Mouse (Mus musculus) hematopoietic stem cell, adult 5-6 weeks (primary cell): ENCODE data around the gene Il2rb. TPM values are rescaled to one million over a fixed set of nuclear protein-coding genes. Genes with fewer than 3 reads are reported as not detected.

ENCODE experiments used
- ATAC-seq, 2 experiments: fragments of 125-278 bp in 1 of 2; replicated peaks in 1 of 2; 2 replicates each; pipeline ENCODE4 v1.8.0; 2016 to 2017; ENCODE audit warnings: inconsistent platforms in 2 of 2, mild to moderate bottlenecking in 2 of 2, moderate number of reproducible peaks in 2 of 2, low read depth in 1 of 2, moderate TSS enrichment in 1 of 2; ENCODE audit not compliant: low FRiP score in 2 of 2, poor library complexity in 2 of 2, severe bottlenecking in 2 of 2, insufficient read depth in 1 of 2, low TSS enrichment in 1 of 2
- total RNA-seq: library from RNA; stranded (forward); fragments of 172-1452, 232-1000 nt; gene quantifications from 2 replicates; pipeline ENCODE4 v1.2.3, GENCODE M21; 2017

Gene Il2rb
- total RNA-seq, 1 experiment from 2014 or later, result 2.6 TPM

DNA sequence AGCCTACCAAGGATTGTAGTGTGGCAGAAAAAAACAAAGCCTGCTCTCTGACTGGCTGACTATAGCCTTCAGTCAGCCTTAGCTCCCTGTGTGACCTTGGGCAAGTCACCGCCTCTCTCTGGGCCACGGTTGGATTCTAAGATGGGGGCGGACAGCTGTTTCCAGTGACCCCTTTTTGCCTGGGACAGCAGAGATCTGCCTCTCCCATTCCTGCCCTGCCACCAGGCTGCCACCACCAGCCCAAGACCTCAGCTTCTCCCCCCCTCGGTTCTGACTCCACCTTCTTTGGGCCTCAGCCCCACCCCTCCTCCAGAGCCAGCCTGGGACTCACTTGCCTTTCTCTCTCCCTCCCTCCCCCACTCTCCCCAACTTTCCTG, 57.1 kb downstream of the Il2rb start:
- no peak for ATAC-seq

DNA sequence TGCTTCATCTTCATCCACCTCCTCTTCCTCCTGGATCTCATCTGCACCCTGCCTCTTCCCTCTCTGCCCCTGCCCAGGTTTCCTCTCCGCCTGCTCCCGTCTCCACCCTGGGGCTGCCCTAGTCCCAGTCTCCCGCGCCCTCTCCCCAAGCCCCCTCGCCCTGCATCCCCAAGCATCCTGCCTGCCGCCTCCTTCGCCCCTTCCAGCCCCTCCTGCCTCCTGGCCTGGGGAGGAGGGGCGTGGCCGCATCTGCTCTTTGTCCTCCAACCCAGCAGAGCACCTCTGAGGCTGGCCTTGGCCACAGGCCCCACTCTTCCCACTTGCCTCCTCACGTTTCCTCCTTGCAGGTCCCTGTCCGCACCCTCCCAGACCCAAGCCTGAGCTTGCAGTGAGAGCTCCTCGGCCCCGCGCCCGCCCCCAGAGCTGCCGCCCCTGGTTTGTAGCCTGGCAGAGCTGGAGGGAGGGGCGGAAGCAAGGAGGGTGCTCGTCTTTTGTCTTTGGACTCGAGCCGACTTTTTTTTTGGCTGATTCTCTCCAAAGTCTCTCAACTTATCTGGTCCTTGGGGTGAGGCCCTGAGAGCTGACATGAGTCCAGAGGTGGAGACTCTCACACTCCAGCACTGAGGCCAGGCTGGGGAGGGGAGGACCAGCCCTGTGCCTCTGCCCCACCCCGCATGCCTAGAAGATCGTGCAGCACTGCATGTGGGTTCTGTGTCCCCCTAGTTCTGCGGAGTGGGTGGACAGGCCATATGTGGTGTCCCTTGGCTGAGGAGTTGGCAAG, 57.6 kb downstream of the Il2rb start:
- ATAC-seq, result no peak

DNA sequence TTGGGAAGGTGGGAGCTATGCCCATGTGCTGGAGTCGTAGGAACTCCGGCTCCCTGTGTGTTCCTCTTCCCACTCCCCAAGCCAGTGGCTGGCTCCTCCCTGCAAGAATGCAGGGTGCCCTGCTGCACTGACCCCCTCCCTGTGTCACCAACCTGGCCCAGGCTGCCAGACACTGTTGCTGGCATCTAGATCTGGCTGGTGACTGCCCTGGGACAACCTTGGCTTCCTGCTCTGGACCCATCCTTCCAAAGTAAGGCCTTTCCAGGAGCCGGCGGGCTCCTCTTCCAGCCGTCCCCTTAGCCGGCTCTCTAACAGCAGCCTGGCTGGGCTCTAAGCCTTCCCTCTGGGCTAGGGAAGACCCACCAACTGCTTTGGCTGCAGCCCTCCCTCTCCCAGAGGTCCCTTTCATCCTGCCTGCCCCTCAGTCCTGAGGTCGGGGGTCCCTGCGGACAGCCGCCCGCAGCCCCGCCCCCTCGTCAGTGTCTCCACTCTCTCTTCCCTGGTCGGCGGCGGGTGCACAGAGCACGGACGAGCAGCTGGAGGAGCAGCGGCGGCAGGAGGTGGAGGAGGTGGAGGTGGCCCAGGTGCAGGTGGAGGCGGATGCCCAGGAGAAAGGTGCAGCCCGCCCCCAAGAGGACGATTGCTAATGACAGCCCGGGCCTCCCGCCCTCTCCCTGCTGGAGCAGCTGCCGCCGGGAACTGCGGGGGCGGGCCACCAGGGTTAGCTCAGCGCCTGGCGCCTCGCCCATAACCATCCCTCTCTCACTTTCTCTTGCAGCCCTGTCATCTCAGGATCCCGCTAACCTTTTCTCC, 58.5 kb downstream of the Il2rb start:
- ATAC-seq, result no peak

DNA sequence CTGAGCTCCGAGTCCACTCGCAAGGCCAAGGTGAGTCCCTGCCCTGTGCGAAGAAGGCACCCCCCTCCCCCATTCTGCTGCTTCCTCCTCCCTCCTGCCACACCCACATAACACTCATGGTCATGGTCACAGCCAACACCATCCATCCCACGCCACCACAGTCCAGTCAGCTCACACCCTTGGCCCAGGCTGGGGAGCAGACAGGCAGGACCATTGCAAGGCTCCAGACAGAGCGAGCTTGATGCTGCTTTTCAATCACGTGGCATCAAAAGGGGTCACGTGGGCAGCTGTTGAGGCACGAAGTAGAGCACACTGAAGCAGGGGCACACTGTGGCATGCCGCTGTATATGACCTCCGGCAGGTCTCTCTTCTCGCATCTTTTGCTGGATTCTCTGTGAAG, 59.4 kb downstream of the Il2rb start:
- ATAC-seq, result no peak

DNA sequence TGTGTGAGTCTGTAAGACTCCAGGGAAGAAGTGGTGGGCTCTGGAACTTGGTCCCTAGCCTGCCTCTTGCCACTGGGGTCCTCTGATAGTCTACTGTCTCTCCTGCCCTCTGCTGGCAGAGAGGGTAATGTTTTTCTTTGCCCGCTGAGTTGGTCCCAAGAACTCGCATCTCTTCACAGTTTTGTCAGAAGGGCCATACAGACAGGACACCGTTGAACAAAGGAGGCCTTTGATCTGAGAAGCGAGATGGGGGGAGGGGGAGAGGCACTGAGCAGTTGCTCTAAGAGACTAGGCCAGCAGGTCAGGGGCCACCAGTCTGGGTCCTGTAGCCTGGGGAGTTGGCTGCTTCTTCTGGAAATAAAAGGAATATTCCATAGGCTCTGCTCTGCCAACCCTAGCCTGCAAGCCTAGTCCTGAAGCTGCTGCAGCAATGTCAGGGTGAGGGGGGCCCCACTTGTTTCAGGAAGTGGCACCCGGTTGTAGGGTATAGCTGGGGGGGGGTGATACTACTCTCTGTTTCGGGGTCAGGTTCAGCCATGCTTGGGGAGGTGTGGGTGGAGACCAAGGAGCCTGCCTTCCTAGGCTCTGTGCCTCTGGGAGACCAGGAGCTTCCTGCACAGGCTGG, 60.1 kb downstream of the Il2rb start:
- ATAC-seq, result peak in 1 of 2 experiments; percentile 51; a peak in 1 of 4 replicates

DNA sequence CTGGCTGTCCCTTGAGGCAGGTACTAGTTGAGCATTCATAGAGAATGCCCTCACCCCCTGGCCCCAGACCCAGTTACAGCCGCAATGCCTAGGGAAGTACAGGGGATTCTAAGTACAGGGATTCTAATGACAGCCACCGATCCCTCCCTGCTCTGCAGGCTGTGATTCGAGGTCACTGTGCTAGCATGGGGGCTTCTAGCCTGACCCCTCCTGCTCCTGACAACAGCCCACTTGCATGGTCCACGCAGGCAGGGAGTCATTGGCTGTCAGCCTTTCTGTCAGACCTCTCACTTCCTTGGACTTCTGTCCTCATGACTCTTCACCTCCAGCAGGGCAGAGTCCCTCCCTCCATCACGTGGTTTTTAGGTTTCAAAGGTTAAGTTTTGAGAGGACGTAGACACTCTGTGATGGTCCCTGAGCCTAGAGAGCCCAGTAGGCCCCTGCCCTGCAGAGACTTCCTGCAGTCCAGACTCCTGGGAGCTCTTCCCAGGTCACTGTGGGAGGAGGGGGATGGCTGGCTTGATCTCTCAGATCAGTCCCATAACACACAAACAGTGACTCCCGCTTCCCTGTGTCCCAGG, 63.4 kb downstream of the Il2rb start:
- no peak for ATAC-seq

DNA sequence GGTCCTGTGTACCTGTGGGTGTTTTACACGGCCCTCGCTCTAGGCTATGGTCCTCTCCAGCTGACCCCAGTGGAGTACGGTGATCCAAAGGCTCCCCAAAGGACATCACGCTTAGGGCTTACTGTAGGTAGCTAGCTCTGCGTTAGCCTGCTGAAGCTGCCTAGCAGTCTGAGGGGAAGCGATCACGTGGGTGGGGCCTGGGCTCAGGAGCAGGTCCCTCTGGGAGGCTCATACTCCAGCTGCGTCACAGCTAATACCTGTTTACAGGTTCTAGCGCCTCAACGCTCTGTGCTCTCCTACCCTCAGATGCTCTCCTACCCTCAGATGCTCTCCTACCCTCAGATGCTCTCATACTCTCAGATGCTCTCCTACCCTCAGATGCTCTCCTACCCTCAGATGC, 64.2 kb downstream of the Il2rb start:
- ATAC-seq, result no peak

DNA sequence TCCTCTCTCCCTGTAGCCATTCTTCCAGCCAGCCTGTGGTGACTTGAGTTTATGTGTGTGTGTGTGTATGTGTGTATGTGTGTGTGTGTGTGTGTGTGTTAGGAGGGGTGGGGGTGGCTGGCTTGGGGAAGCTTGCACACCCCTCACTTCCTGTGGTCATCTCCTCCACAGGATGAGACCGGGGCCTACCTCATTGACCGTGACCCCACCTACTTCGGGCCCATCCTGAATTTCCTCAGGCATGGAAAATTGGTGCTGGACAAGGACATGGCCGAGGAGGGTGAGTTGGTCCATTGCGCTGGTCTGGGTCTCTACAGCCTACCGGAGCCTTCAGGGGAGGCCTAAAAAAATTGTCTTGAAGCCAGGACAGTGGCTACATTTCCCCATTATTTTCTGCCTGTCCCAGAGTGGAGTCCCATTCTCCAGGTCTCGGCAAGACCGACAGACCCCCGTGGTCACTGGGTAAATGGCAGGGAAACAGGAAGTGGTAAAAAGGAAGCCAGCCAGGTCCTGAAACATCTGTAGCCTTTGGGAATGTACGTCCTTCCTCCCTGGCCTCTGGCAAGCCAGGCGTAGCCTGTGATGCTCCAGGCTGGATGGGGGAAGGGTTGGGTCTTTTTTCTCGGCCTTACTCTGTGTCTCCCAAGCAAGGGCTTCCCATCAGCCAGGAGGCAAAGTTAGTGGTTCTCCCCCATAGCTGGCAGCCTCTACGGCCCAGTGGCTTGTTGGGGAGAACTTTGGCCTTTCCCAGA, 65.0 kb downstream of the Il2rb start:
- ATAC-seq, result no peak

Other genes starting within 250 kb of the Il2rb start
- 1.7 and 3.3 TPM in 2 replicates for gene Csf2rb2, start 189.6 kb downstream of the Il2rb start, total RNA-seq
- 21.4 and 24.5 TPM in 2 replicates for gene Csf2rb, start 169.5 kb downstream of the Il2rb start, total RNA-seq
- gene Tex33, start 99.4 kb downstream of the Il2rb start, total RNA-seq, result 0.75 TPM in 1 of 2 replicates, not detected in the other
- gene Tst, start 89.4 kb downstream of the Il2rb start, total RNA-seq, result 9.5 and 16.6 TPM in 2 replicates
- gene Mpst, start 88.9 kb downstream of the Il2rb start, total RNA-seq, result 19.4 and 24.1 TPM in 2 replicates
- gene Kctd17, start 66.7 kb downstream of the Il2rb start, total RNA-seq, result 17.7 and 21.4 TPM in 2 replicates
- gene Tmprss6, start 26.6 kb downstream of the Il2rb start, total RNA-seq, result not detected in 2 replicates
- 1.3 and 2.5 TPM in 2 replicates for gene C1qtnf6, start 36.1 kb upstream of the Il2rb start, total RNA-seq
- not detected in 2 replicates for gene Sstr3, start 49.4 kb upstream of the Il2rb start, total RNA-seq
- gene Rac2, start 77.5 kb upstream of the Il2rb start, total RNA-seq, result 145 and 153 TPM in 2 replicates
- gene Cyth4, start 101.8 kb upstream of the Il2rb start, total RNA-seq, result 50.4 and 75.4 TPM in 2 replicates
- 0.20 and 1.3 TPM in 2 replicates for gene Elfn2, start 223.5 kb upstream of the Il2rb start, total RNA-seq